Mouse (Mus musculus): ENCODE measurements around the gene Phip. TPM values are rescaled to one million over a fixed set of nuclear protein-coding genes. Genes with fewer than 3 reads are reported as not detected.

The Phip gene
- polyA plus RNA-seq, 1 experiment from 2014 or later, result 160 TPM

- Histone ChIP-seq H3K9me3 (replicated peaks) (no peaks in the 10 kb centered on the region), H3K4me2 (no peak overlapping the region), H3K4me1 (peaks cover 11% of the 10 kb centered on the region), H3K9ac (no peak overlapping the region), H3K27ac (no peak overlapping the region), H3K36me3 (ENCODE audit: poor library complexity, severe bottlenecking) (peaks cover 4% of the 10 kb centered on the region; the same call in 1 of the 2 replicates), H3K27me3 (no peaks in the 10 kb centered on the region), H3K4me3 (no peak overlapping the region)
- WGBS, result 96% methylated on average over 6 of the region's 6 CpGs
- no peak for ATAC-seq
Observed at GRCm38 (mm10) chr9:82826426-82826825, 148.9 kb downstream of the Phip start.

Other genes starting within 250 kb of the Phip start
- gene Irak1bp1, start 146.0 kb downstream of the Phip start, polyA plus RNA-seq (2015; fragmentation: Nextera tagmentation; extraction: Ambion mirVana), result 30.8 and 31.8 TPM in 2 replicates
- gene Hmgn3, start 171.2 kb upstream of the Phip start, polyA plus RNA-seq (2015; fragmentation: Nextera tagmentation; extraction: Ambion mirVana), result 186 and 213 TPM in 2 replicates

Data from forebrain, embryonic 13.5 days (tissue).